Mouse (Mus musculus) neural tube, embryonic 12.5 days (tissue): Measurements from ENCODE around the gene H1foo. TPM values are rescaled to one million over a fixed set of nuclear protein-coding genes. Genes with fewer than 3 reads are reported as not detected.

ENCODE experiments used
- ATAC-seq: fragments of 200-750 bp; cut with Nextera tagmentation; 2 replicates; pipeline ENCODE4 v1.8.0; 2017; ENCODE audit warnings: low read depth, mild to moderate bottlenecking, moderate TSS enrichment, moderate library complexity; ENCODE audit not compliant: low FRiP score
- H3K27ac ChIP-seq: fragments of 300-500 bp; sonication (generic); 2 replicates; pipeline ENCODE4 v1.5.1; 2016
- H3K27me3 ChIP-seq: fragments of 300-500 bp; sonication (generic); replicated peaks from 2 replicates; pipeline ENCODE4 v1.6.1; 2016; ENCODE audit warnings: mild to moderate bottlenecking
- H3K36me3 ChIP-seq: fragments of 300-500 bp; sonication (generic); 2 replicates; pipeline ENCODE4 v1.6.1; 2016; ENCODE audit warnings: mild to moderate bottlenecking
- H3K4me1 ChIP-seq: fragments of 300-500 bp; sonication (generic); 2 replicates; pipeline ENCODE4 v1.6.1; 2016
- H3K4me2 ChIP-seq: fragments of 300-500 bp; sonication (generic); replicated peaks from 2 replicates; pipeline ENCODE4 v1.6.1; 2016; ENCODE audit warnings: mild to moderate bottlenecking
- H3K4me3 ChIP-seq: fragments of 300-500 bp; sonication (generic); 2 replicates; pipeline ENCODE4 v1.5.1; 2016
- H3K9ac ChIP-seq: fragments of 300-500 bp; sonication (generic); 2 replicates; pipeline ENCODE4 v1.6.1; 2016; ENCODE audit warnings: mild to moderate bottlenecking
- H3K9me3 ChIP-seq: fragments of 300-500 bp; sonication (generic); 2 replicates; pipeline ENCODE4 v1.6.1; 2016; ENCODE audit warnings: mild to moderate bottlenecking
- WGBS: fragments of 180-500 bp; shearing (Covaris S2); methylation state at CpG from one replicate; pipeline ENCODE4 v1.1.7; 2016; 5-methylcytosine and 5-hydroxymethylcytosine counted together
- polyA plus RNA-seq: library from polyadenylated mRNA; unstranded; fragments of >200 nt; fragmentation: Nextera tagmentation; extraction: Ambion mirVana; gene quantifications from 2 replicates; pipeline ENCODE4 v1.2.1, GENCODE M21; 2016

Gene H1foo
- polyA plus RNA-seq, 1 experiment from 2014 or later = not detected

DNA sequence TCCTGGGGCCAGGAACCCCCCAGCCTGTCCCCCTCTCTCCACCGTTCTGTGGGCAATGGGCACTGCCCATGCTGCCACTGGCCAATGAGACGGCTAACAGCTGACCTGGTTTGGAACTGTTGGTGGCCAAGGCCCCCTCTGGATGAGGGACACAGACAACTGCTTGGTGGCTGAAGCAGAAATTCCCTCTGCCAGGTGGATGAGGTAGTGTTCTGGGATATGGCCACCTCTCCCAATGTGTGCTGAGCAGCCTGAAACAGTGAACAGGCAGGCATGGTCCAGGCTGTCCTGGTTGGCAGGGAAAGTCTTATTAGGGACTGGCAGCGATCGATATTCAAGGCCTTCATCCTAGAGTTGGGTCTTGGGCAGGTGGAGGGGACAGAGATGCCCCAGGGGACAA lies 10.4 kb downstream of the H1foo start:
- Histone ChIP-seq H3K36me3 (no peaks in the 10 kb centered on the region), H3K4me1 (peaks cover 16% of the 10 kb centered on the region), H3K27me3 (no peaks in the 10 kb centered on the region), H3K9me3 (no peaks in the 10 kb centered on the region), H3K9ac (no peak overlapping the region), H3K27ac (no peak overlapping the region), H3K4me3 (no peak overlapping the region), H3K4me2 (no peak overlapping the region)
- 84% methylated on average over 4 of the region's 4 CpGs for WGBS
- ATAC-seq = no peak

DNA sequence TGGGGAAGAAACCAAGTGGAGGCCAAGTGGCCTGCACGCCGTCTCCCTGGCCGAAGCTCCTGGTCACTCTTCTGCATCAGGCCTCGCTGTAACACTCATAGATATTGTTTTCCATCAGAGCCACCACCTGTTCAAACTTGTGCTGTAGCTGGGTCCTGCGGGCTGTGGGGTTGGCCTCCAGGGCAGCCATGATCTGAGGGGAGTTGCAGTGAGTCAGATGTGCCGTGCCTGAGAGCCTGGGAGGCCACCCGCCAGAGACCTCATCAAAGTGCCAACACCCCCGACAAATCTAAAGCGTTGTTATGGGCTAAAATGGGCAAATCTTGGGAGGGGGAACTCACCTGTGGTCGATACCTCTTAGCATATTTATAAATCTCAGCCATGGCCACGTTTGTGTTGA lies 10.9 kb downstream of the H1foo start:
- no peaks in the 10 kb centered on the region for H3K36me3 ChIP-seq
- no peak overlapping the region for H3K4me2 ChIP-seq
- no peak overlapping the region for H3K4me3 ChIP-seq
- no peaks in the 10 kb centered on the region for H3K27me3 ChIP-seq
- no peak overlapping the region for H3K9ac ChIP-seq
- peaks cover 16% of the 10 kb centered on the region for H3K4me1 ChIP-seq
- WGBS = 86% methylated on average over 11 of the region's 11 CpGs
- no peaks in the 10 kb centered on the region for H3K9me3 ChIP-seq
- no peak overlapping the region for H3K27ac ChIP-seq
- no peak for ATAC-seq

DNA sequence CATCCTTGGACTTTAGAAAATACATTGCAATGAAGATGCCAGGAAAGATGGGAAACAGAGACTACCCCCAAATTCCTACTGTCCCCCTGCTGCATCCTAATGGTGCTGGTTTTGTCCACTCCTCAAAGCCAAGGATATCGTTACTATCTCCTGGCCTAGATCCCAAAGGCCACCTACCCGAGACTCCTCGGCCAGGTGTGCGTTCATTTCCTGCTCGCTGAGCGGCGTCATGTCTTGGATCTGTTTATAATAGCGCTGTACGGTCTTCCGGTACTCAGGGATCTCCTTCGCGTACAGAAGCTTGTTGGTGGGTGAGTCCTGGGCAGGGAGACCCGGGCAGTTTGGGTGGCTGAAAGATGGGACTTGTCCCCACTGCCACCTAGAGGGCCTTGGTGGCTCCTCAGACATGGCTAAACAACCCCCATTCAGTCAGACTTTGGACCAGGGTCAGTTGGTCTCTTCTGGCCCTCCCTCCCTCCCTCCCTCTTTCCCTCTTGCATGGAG lies 11.7 kb downstream of the H1foo start:
- H3K9me3 ChIP-seq = no peaks in the 10 kb centered on the region

DNA sequence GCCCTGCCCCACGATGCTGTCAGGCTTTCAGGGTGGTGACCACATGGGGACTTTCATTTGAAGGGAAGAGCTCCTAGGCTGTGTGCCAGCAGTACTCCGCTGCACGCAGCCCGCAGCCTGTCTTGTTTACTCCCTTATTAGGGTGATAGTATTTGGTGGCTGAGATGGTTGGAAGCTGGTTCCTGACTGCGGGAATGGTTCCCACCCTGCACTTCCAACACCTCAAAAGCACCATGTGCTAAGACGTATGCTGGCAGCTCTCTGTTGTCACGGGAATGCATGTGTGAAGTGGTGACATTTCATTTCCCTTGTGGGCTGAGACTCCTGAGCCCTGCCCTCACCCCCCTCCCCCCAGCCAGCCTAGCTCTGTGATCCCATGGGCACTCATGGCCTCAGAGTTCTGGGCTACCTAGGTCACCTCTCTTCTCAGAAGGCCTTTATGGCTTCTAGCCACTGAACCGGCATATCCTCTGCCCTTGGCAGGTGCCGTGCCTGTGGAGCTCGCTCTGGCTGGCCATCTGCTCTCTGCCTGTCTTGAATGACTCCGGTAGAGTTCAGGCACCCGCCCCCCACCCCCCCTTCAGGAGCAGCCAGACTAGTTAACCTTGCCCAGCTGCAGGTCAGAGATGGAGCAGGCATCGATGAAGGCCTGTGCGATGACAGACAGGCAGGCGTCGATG lies 12.3 kb downstream of the H1foo start:
- H3K4me2 ChIP-seq = no peak overlapping the region
- no peaks in the 10 kb centered on the region for H3K9me3 ChIP-seq
- 0 out of 2 replicates have a peak overlapping the region, but pooled peaks have one; percentile 3 for H3K9ac ChIP-seq
- peak; percentile 21; the same call in 1 of the 2 replicates for ATAC-seq
- 53% methylated on average over 16 of the region's 16 CpGs for WGBS
- no peak overlapping the region for H3K4me3 ChIP-seq
- no peaks in the 10 kb centered on the region for H3K36me3 ChIP-seq
- H3K27ac ChIP-seq = no peak overlapping the region
- no peaks in the 10 kb centered on the region for H3K27me3 ChIP-seq
- H3K4me1 ChIP-seq = peaks cover 16% of the 10 kb centered on the region

More for the DNA sequence above, 11.7 kb downstream of the H1foo start:
- WGBS = 88% methylated on average over 13 of the region's 13 CpGs
- Histone ChIP-seq H3K4me2 (no peak overlapping the region), H3K9ac (no peak overlapping the region), H3K36me3 (no peaks in the 10 kb centered on the region), H3K27ac (no peak overlapping the region), H3K4me1 (peaks cover 16% of the 10 kb centered on the region), H3K4me3 (no peak overlapping the region), H3K27me3 (no peaks in the 10 kb centered on the region)
- ATAC-seq = no peak

DNA sequence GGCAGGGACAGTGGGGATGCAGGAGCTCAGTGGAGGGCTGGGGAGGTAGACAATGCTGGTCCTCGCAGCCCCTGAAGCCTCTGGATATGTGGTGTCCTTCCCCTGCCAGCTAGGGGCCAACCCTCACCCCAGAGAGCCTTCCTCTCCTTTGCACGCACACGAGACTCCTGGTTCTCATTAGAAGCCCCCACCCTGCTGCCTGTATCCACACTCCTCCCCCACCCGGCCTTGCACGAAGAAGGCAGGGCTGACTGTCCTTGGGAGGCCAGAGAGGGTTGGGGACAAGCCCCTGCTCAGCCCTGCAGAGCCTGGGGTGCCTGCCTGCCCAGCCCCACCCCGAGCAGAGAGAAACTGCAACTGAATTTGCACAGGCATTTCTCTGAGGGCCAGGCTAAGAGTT lies 12.9 kb downstream of the H1foo start:
- Histone ChIP-seq H3K27ac (no peak overlapping the region), H3K4me3 (no peak overlapping the region), H3K36me3 (no peaks in the 10 kb centered on the region), H3K4me2 (no peak overlapping the region), H3K27me3 (no peaks in the 10 kb centered on the region), H3K4me1 (peaks cover 16% of the 10 kb centered on the region), H3K9ac (no peak overlapping the region), H3K9me3 (no peaks in the 10 kb centered on the region)
- WGBS = 65% methylated on average over 6 of the region's 6 CpGs
- peak; percentile 13; the same call in 1 of the 2 replicates for ATAC-seq

DNA sequence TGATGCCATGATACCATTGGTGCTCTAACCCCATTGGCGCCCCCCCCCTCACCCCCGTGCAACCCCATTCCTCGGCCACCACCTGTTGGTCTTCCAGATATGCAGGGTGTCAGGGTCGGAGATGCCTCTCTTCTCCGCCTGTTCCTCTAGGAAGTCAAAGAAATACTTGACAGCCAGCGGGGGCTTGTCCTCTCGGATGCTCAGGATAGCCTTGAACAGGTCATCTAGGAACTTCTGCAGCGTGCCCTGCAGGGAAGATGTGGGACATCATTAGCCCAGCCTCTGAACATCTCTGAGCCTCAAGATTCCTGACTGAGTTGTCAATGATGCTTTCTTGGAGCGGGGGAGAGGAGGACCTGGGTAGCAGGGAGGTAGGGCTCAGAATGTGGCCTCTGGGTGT lies 13.7 kb downstream of the H1foo start:
- 86% methylated on average over 9 of the region's 9 CpGs for WGBS
- H3K4me3 ChIP-seq = no peak overlapping the region
- H3K9me3 ChIP-seq = no peaks in the 10 kb centered on the region
- H3K4me1 ChIP-seq = peaks cover 16% of the 10 kb centered on the region
- H3K4me2 ChIP-seq = no peak overlapping the region
- no peak for ATAC-seq
- no peaks in the 10 kb centered on the region for H3K27me3 ChIP-seq
- H3K36me3 ChIP-seq = no peaks in the 10 kb centered on the region
- H3K27ac ChIP-seq = no peak overlapping the region
- H3K9ac ChIP-seq = no peak overlapping the region

DNA sequence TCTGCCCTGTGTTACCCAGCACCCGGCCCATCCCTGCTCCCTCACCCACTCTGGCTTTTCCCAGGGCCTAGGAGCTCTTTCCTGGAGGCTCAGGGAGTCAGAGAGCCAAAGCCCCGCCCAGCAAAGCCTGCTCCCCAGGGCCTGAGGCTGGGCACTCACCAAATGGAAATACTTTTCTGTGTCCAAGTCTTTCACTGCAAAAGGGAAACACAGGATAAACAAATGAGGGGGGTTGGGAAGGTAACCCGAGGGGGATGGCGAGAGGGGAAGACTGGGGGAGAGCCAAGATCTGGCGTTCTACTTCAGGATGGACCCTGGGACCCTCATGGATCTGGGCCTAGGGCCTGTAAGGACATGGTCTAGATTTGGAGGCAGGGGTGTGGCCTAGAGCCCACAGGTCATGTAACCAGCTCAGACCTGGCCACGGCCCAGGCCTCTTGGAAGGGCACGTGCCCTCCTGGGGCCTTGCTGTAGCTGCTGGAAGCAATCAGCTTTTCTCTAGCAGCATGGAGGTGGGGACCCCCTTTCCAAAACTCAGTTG lies 14.5 kb downstream of the H1foo start:
- no peaks in the 10 kb centered on the region for H3K36me3 ChIP-seq
- no peak overlapping the region for H3K4me3 ChIP-seq
- no peak overlapping the region for H3K4me2 ChIP-seq
- no peaks in the 10 kb centered on the region for H3K27me3 ChIP-seq
- H3K9ac ChIP-seq = no peak overlapping the region
- WGBS = 86% methylated on average over 7 of the region's 7 CpGs
- no peak overlapping the region for H3K27ac ChIP-seq
- ATAC-seq = no peak
- peaks cover 16% of the 10 kb centered on the region for H3K4me1 ChIP-seq
- H3K9me3 ChIP-seq = no peaks in the 10 kb centered on the region

DNA sequence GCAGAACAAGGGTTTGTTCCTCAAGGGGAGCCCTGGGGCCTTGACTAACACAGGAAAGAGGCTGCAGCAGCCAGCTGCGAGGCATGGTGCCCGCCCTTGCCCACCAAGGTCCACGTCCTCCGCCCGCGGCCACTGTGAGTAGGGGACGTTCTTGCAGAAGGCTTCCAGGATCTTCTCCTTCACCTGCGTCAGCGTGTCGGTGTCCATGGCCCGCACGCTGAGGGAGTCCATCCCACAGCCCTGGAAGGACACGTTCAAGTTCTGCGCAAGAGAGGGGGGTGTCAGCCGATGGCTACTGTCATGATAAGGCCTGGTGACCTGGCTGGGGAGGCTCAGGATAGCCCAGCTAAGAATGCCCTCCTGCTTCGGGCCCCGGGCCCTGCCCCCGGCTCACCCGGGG lies 15.6 kb downstream of the H1foo start:
- 94% methylated on average over 19 of the region's 19 CpGs for WGBS
- Histone ChIP-seq H3K4me3 (no peak overlapping the region), H3K36me3 (no peaks in the 10 kb centered on the region), H3K4me1 (peaks cover 16% of the 10 kb centered on the region), H3K4me2 (no peak overlapping the region), H3K9me3 (no peaks in the 10 kb centered on the region), H3K27me3 (no peaks in the 10 kb centered on the region), H3K9ac (no peak overlapping the region), H3K27ac (no peak overlapping the region)
- ATAC-seq = no peak

DNA sequence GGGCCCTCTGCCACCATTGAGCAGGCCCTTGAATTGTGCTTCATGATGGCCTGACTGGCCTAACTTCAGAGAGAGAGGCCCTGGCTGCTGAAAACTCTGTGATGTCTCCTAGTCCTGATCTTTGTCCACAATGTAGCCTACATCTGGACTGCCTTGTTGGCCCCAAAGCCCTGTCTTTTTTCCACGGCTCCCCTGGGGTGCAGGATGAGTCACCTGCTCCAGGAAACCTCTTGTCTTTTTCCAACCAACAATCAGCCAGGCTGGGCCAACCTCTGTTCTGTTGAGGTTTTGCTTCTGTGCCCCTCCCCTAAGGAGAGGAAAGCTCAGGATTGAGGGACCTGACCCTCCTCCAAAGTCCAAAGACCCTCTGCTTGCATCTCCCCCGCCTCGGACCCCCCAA lies 17.0 kb downstream of the H1foo start:
- H3K9ac ChIP-seq = no peak overlapping the region
- H3K27me3 ChIP-seq = no peaks in the 10 kb centered on the region
- H3K36me3 ChIP-seq = no peaks in the 10 kb centered on the region
- ATAC-seq = no peak
- WGBS = 82% methylated on average over 3 of the region's 3 CpGs
- H3K4me2 ChIP-seq = no peak overlapping the region
- H3K9me3 ChIP-seq = no peaks in the 10 kb centered on the region
- H3K4me3 ChIP-seq = no peak overlapping the region
- peaks cover 15% of the 10 kb centered on the region for H3K4me1 ChIP-seq
- H3K27ac ChIP-seq = no peak overlapping the region

DNA sequence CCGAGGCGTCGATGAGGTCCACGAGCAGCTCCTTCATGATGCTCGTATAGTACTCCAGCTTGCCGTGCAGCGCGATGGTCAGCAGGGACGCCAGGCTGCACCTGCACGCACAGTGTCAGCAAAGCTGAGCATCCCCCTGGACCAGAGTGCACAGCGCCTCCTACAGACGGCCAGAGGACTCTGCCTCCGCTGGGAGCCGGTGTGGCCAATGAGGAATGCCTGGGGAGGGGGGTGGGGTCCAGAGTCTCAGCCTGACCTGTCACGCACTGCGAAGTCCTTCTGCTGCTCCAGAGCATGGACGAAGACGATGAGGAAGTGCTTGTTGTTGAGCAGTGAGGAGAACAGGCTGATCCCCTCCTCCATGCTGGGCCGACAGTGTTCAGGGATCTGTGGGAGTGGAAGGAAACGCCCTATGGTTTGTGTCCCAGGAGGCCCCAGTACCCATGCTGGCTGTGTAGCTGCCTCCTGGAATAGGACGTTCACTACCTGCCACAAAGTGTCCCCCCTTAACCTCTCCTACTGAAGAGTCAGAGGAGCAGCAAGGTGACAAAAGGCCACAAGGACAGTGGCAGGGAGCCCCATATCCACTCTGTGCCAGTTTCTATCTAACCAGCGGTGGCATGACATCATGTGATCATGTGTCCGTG lies 17.8 kb downstream of the H1foo start:
- 0 out of 2 replicates have a peak, but pooled peaks have one; percentile 18 for ATAC-seq
- H3K27me3 ChIP-seq = no peaks in the 10 kb centered on the region
- no peaks in the 10 kb centered on the region for H3K36me3 ChIP-seq
- no peak overlapping the region for H3K9ac ChIP-seq
- peaks cover 6% of the 10 kb centered on the region for H3K4me1 ChIP-seq
- no peak overlapping the region for H3K4me2 ChIP-seq
- no peaks in the 10 kb centered on the region for H3K9me3 ChIP-seq
- 42% methylated on average over 23 of the region's 23 CpGs for WGBS
- H3K4me3 ChIP-seq = no peak overlapping the region
- no peak overlapping the region for H3K27ac ChIP-seq

DNA sequence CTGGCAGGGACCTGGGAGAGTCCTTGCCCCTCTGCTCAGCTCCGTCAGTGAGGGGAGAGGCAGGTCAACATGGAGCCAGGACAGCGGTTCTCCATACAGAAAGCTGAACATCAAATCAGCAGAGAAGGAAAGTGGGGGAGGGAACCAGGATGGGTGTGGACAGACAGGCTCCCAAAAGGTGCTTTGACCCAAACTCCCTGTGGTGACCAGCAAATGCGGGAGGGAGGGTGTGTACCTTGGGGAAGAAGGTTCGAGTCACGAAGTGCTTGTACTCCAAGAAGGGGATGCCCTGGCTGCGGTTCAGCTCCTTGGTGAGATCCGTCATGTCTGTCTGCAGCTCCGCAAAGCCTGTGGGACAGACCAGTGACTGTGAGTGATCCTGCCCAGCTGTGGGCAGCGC lies 18.9 kb downstream of the H1foo start:
- H3K36me3 ChIP-seq = no peaks in the 10 kb centered on the region
- H3K4me3 ChIP-seq = no peak overlapping the region
- no peak overlapping the region for H3K9ac ChIP-seq
- WGBS = 84% methylated on average over 9 of the region's 9 CpGs
- H3K27me3 ChIP-seq = no peaks in the 10 kb centered on the region
- H3K9me3 ChIP-seq = no peaks in the 10 kb centered on the region
- H3K4me1 ChIP-seq = peaks cover 8% of the 10 kb centered on the region; the same call in 1 of the 2 replicates
- no peak overlapping the region for H3K27ac ChIP-seq
- ATAC-seq = no peak
- no peak overlapping the region for H3K4me2 ChIP-seq

DNA sequence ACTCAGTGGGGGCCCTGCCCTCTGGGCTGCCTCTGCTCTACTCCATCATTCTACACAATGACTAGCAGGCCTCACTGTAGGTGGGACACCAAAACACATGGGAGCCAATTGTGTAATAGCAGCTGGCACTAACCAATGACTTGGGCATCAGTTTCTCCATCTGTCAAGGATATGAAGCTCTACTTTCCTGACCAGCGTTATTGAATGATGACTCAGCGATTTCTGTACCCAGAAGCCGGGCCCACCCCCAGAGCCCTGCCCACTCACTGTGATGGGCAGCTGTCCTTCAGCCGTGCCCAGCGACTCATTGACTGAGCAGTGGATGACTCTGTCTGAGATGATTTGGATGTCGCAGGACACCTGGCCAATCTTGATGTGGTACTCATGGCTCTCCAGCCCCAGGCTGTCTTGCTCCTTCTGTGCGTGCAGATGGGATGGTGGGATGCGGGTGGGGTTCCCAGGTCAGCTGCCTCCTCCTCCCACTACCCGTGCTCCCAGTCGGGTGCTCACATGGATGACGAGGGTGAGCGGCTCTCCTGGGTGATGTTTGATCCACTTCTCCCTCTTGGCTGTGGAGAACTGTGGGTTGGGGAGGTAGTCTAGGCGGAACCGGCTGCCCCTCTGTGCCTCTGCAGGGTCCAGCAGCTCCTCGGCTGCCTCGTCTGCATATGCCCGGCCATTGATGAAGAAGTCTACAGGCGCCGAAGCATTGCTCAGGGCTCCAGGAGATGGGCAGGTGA lies 21.7 kb downstream of the H1foo start:
- WGBS = 93% methylated on average over 19 of the region's 19 CpGs

More for the DNA sequence above, 21.7 kb downstream of the H1foo start:
- no peak overlapping the region for H3K4me2 ChIP-seq
- H3K27ac ChIP-seq = no peak overlapping the region
- no peaks in the 10 kb centered on the region for H3K36me3 ChIP-seq
- ATAC-seq = no peak
- no peak overlapping the region for H3K4me3 ChIP-seq
- H3K9me3 ChIP-seq = no peaks in the 10 kb centered on the region
- no peaks in the 10 kb centered on the region for H3K27me3 ChIP-seq
- H3K9ac ChIP-seq = no peak overlapping the region
- peaks cover 13% of the 10 kb centered on the region for H3K4me1 ChIP-seq
